Mouse (Mus musculus) CD4-positive, CD25-positive, alpha-beta regulatory T cell (primary cell): Measurements from ENCODE around the gene Tinagl1. TPM values are rescaled to one million over a fixed set of nuclear protein-coding genes. Genes with fewer than 3 reads are reported as not detected.

ENCODE experiments used
- polyA plus RNA-seq: library from polyadenylated mRNA; unstranded; fragments of 100-300 nt; shearing (Covaris generic); gene quantifications from one replicate; pipeline ENCODE4 v1.2.1, GENCODE M21; 2017

The Tinagl1 gene
- not detected for polyA plus RNA-seq

GRCm38 (mm10) chr4:130175072-130175711 is at the start of gene Tinagl1:
Gene Tinagl1 (minus strand): TSS chr4:130175122.

GRCm38 (mm10) chr4:130222179-130222578 is 47.3 kb upstream of the Tinagl1 start, which contains the start of gene Gm853:
Gene Gm853 (minus strand): TSS chr4:130222401.

GRCm38 (mm10) chr4:130139214-130139492 is 35.8 kb downstream of the Tinagl1 start, which contains the start of gene Hcrtr1:
Gene Hcrtr1 (minus strand): TSS chr4:130139359.

Other genes with a start within 250 kb of the Tinagl1 start
- gene Spocd1, start 245.9 kb downstream of the Tinagl1 start, polyA plus RNA-seq, result not detected
- gene Adgrb2, start 190.3 kb downstream of the Tinagl1 start, polyA plus RNA-seq, result 0.18 TPM
- gene Col16a1, start 127.3 kb downstream of the Tinagl1 start, polyA plus RNA-seq, result 0.31 TPM
- gene Pef1, start 72.6 kb downstream of the Tinagl1 start, polyA plus RNA-seq, result 61.4 TPM
- 0.10 TPM for gene Hcrtr1, start 35.8 kb downstream of the Tinagl1 start, polyA plus RNA-seq
- gene Gm853, start 47.3 kb upstream of the Tinagl1 start, polyA plus RNA-seq, result not detected
- gene Serinc2, start 104.1 kb upstream of the Tinagl1 start, polyA plus RNA-seq, result not detected
- gene Fabp3, start 133.5 kb upstream of the Tinagl1 start, polyA plus RNA-seq, result not detected
- gene Gm10570, start 133.6 kb upstream of the Tinagl1 start, polyA plus RNA-seq, result not detected
- gene Zcchc17, start 184.8 kb upstream of the Tinagl1 start, polyA plus RNA-seq, result 67.0 TPM
- 129 TPM for gene Snrnp40, start 185.0 kb upstream of the Tinagl1 start, polyA plus RNA-seq